Comparison of ENCODE assay signal across 8 mouse cellular contexts in the genomic region with DNA sequence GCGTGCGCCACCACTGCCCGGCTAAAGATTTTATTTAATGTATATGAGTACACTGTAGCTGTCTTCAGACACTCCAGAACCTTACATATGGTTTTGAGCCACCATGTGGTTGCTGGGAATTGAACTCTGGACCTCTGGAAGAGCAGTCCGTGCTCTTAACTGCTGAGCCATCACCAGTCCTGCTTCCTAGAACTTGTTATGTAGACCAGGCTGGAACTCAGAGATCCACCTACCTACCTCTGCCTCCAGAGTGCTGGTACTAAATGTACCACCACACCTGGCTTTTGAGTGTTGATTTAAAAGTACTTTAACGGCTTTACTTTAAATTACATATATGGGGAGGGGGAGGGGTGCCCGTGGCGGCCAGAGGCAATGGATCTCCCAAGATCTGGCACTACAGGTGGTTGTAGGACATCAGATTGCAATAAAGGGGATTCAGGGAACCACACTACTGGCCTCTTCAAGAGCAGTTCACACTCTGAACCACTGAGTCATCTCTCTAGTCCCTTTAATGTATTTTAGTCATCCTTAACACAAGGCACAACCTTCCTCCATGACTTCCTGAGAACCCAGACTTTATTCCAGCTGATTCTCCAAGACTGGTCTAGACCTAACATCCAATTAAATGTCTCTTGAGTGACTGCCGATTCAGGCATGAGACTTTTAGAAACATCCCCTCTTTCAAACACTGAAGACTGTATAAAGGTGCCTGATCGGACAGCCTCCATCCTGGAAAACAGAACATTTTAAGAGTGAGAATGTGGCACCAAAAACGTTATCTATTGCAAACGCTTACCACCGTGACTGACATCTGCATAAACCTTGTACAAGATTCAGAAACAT. TPM values are rescaled to one million over a fixed set of nuclear protein-coding genes. Genes with fewer than 3 reads are reported as not detected.
DNase-seq lines count a peak whose midpoint lies in the region; ATAC-seq and TF ChIP-seq lines count a peak whose summit lies in the region.

No protein-coding gene starts in this region.

- H3K4me1 ChIP-seq in lung, embryonic 14.5 days (ENCODE audit: insufficient read depth) = peaks cover 6% of the 10 kb centered on the region
- peaks cover 9% of the 10 kb centered on the region for H3K4me1 ChIP-seq in embryonic facial prominence, embryonic 12.5 days
- H3K4me1 ChIP-seq in limb, embryonic 10.5 days = peaks cover 16% of the 10 kb centered on the region
- H3K4me1 ChIP-seq in small intestine, adult 2 months (ENCODE audit: control insufficient read depth, insufficient read depth, insufficient read length, low read length) = peaks cover 12% of the 10 kb centered on the region

- H3K9ac ChIP-seq in lung, embryonic 14.5 days = peak overlapping the region; percentile 97
- peak overlapping the region; percentile 99 for H3K9ac ChIP-seq in embryonic facial prominence, embryonic 12.5 days

- intact Hi-C loops in gastrocnemius, postnatal 14 days (cut with DNase I; ENCODE audit: low total_unique reads) = loop anchor here (5.0 to 10.0 kb wide), 2 partner anchors 93 to 140 kb away; partner anchors contain the start of genes Pknox1 and Wdr4

- no peak for DNase-seq in lung, embryonic 14.5 days
- no peak for DNase-seq in lung, postnatal 4 days
- no peak for DNase-seq in limb, embryonic 10.5 days (ENCODE audit: low spot score)
- DNase-seq in gastrocnemius, adult 18-20 months (ENCODE audit: low spot score) = no peak
- DNase-seq in ovary, postnatal 36 days (ENCODE audit: low spot score) = no peak
- no peak for DNase-seq in gastrocnemius, postnatal 14 days

- 40% methylated on average over 12 of the region's 12 CpGs for WGBS in lung, embryonic 14.5 days
- WGBS in embryonic facial prominence, embryonic 12.5 days = 53% methylated on average over 12 of the region's 12 CpGs
- 56% methylated on average over 12 of the region's 12 CpGs for WGBS in limb, embryonic 10.5 days
- WGBS in small intestine, adult 2 months = 26% methylated on average over 12 of the region's 12 CpGs

- H3K4me3 ChIP-seq in lung, embryonic 14.5 days (ENCODE audit: low read depth, low read length) = peak overlapping the region; percentile 91
- H3K4me3 ChIP-seq in embryonic facial prominence, embryonic 12.5 days = peak overlapping the region; percentile 100
- H3K4me3 ChIP-seq in limb, embryonic 10.5 days = peak overlapping the region; percentile 88
- H3K4me3 ChIP-seq in small intestine, adult 2 months (ENCODE audit: low read depth, low read length) = peak overlapping the region; percentile 11; the same call in 1 of the 2 replicates

- TF ChIP-seq POLR2A in small intestine, adult 2 months (IDR thresholded peaks at IDR 0.05; ENCODE audit: low read depth, low read length) = no peak

- no peak overlapping the region for H3K27ac ChIP-seq in lung, embryonic 14.5 days (ENCODE audit: low read depth)
- H3K27ac ChIP-seq in embryonic facial prominence, embryonic 12.5 days = no peak overlapping the region
- peak overlapping the region; percentile 97 for H3K27ac ChIP-seq in limb, embryonic 10.5 days
- H3K27ac ChIP-seq in small intestine, adult 2 months (ENCODE audit: insufficient read depth, low read depth, low read length) = no peak overlapping the region

- no peaks in the 10 kb centered on the region for H3K9me3 ChIP-seq in lung, embryonic 14.5 days (ENCODE audit: low read depth, low read length)
- H3K9me3 ChIP-seq in embryonic facial prominence, embryonic 12.5 days = no peaks in the 10 kb centered on the region
- no peaks in the 10 kb centered on the region for H3K9me3 ChIP-seq in limb, embryonic 10.5 days (replicated peaks)

- no peak for TF ChIP-seq CTCF in lung, embryonic 14.5 days (IDR thresholded peaks at IDR 0.05; ENCODE audit: low read depth)
- TF ChIP-seq CTCF in small intestine, adult 2 months (IDR thresholded peaks at IDR 0.05; ENCODE audit: extremely low read depth, insufficient read length, insufficient replicate concordance, low read depth, low read length) = no peak

- no peak for ATAC-seq in lung, embryonic 14.5 days (ENCODE audit: insufficient read depth)
- ATAC-seq in embryonic facial prominence, embryonic 12.5 days (ENCODE audit: insufficient number of reproducible peaks, insufficient read depth, low FRiP score, low TSS enrichment) = no peak

- H3K27me3 ChIP-seq in lung, embryonic 14.5 days (ENCODE audit: insufficient read depth, low read length) = no peaks in the 10 kb centered on the region
- no peaks in the 10 kb centered on the region for H3K27me3 ChIP-seq in embryonic facial prominence, embryonic 12.5 days
- no peaks in the 10 kb centered on the region for H3K27me3 ChIP-seq in limb, embryonic 10.5 days (ENCODE audit: low read depth, poor library complexity, severe bottlenecking)
- no peaks in the 10 kb centered on the region for H3K27me3 ChIP-seq in small intestine, adult 2 months (ENCODE audit: control insufficient read depth, insufficient read depth, low read length)

- H3K36me3 ChIP-seq in lung, embryonic 14.5 days (ENCODE audit: insufficient read depth) = peaks cover 48% of the 10 kb centered on the region
- H3K36me3 ChIP-seq in embryonic facial prominence, embryonic 12.5 days = peaks cover 34% of the 10 kb centered on the region
- peaks cover 49% of the 10 kb centered on the region for H3K36me3 ChIP-seq in limb, embryonic 10.5 days
- H3K36me3 ChIP-seq in small intestine, adult 2 months (ENCODE audit: control insufficient read depth, insufficient read depth, low read length) = peaks cover 30% of the 10 kb centered on the region

- H3K4me2 ChIP-seq in lung, embryonic 14.5 days = peak overlapping the region; percentile 77
- H3K4me2 ChIP-seq in embryonic facial prominence, embryonic 12.5 days (replicated peaks) = peak overlapping the region; percentile 65

RNA-seq across cellular contexts. Expression of gene U2af1, which starts 1.3 kb away (rescaled TPM):
- polyA plus RNA-seq in lung, embryonic 14.5 days (2014; fragmentation: Nextera tagmentation; extraction: Ambion mirVana) = 174 and 202 TPM in 2 replicates
- 378 and 390 TPM in 2 replicates for polyA plus RNA-seq in embryonic facial prominence, embryonic 12.5 days (2016; fragmentation: Nextera tagmentation; extraction: Ambion mirVana)
- polyA plus RNA-seq in limb, embryonic 10.5 days (2016; fragmentation: Nextera tagmentation; extraction: Ambion mirVana) = 473 and 525 TPM in 2 replicates
- polyA plus RNA-seq in small intestine, adult 2 months (2012; rRNA removed) = 10.1 and 19.1 TPM in 2 replicates
- 10 to 100 TPM; 62.1 to 62.7 TPM for total RNA-seq in gastrocnemius, adult 18-20 months (2021)
- 10 to 100 TPM; 69.9 to 83.9 TPM for total RNA-seq in gastrocnemius, postnatal 14 days (2021)

RNA-seq across cellular contexts. Expression of gene Cryaa, which starts 20.2 kb away (rescaled TPM):
- not detected in 2 replicates for polyA plus RNA-seq in lung, embryonic 14.5 days (2014; fragmentation: Nextera tagmentation; extraction: Ambion mirVana)
- polyA plus RNA-seq in embryonic facial prominence, embryonic 12.5 days (2016; fragmentation: Nextera tagmentation; extraction: Ambion mirVana) = 112 and 283 TPM in 2 replicates
- polyA plus RNA-seq in limb, embryonic 10.5 days (2016; fragmentation: Nextera tagmentation; extraction: Ambion mirVana) = not detected in 2 replicates
- not detected in 2 replicates for polyA plus RNA-seq in small intestine, adult 2 months (2012; rRNA removed)
- not detected for total RNA-seq in gastrocnemius, adult 18-20 months (2021)
- total RNA-seq in gastrocnemius, postnatal 14 days (2021) = not detected

RNA-seq across cellular contexts. Expression of gene Cbs, which starts 20.3 kb away (rescaled TPM):
- polyA plus RNA-seq in lung, embryonic 14.5 days (2014; fragmentation: Nextera tagmentation; extraction: Ambion mirVana) = 2.5 and 2.7 TPM in 2 replicates
- polyA plus RNA-seq in embryonic facial prominence, embryonic 12.5 days (2016; fragmentation: Nextera tagmentation; extraction: Ambion mirVana) = 2.0 and 2.1 TPM in 2 replicates
- polyA plus RNA-seq in limb, embryonic 10.5 days (2016; fragmentation: Nextera tagmentation; extraction: Ambion mirVana) = 1.9 and 2.3 TPM in 2 replicates
- 1.2 and 29.0 TPM in 2 replicates for polyA plus RNA-seq in small intestine, adult 2 months (2012; rRNA removed)
- under 1 TPM; 0.66 to 0.69 TPM for total RNA-seq in gastrocnemius, adult 18-20 months (2021)
- under 1 TPM; 0.35 to 0.44 TPM for total RNA-seq in gastrocnemius, postnatal 14 days (2021)

Comparison
In these comparisons a context has a peak if more than half of its experiments do, and no peak if none do; other contexts are left out.
1. H3K4me3 ChIP-seq: peak in every context shown above with its lines; median percentile 100 in embryonic facial prominence, embryonic 12.5 days; 91 in lung, embryonic 14.5 days; 88 in limb, embryonic 10.5 days; 11 in small intestine, adult 2 months.
2. RNA of gene Cryaa, which starts 20.2 kb away (polyA plus RNA-seq): 112 to 283 TPM in embryonic facial prominence, embryonic 12.5 days; not detected in lung, embryonic 14.5 days, not detected in limb, embryonic 10.5 days and not detected in small intestine, adult 2 months; every median in the first group is over 100 times any median in the second.